Mouse (Mus musculus): ENCODE measurements around the gene Cd276. TPM values are rescaled to one million over a fixed set of nuclear protein-coding genes. Genes with fewer than 3 reads are reported as not detected.

Gene Cd276
- polyA plus RNA-seq, 1 experiment from 2014 or later = 38.4 TPM

DNA sequence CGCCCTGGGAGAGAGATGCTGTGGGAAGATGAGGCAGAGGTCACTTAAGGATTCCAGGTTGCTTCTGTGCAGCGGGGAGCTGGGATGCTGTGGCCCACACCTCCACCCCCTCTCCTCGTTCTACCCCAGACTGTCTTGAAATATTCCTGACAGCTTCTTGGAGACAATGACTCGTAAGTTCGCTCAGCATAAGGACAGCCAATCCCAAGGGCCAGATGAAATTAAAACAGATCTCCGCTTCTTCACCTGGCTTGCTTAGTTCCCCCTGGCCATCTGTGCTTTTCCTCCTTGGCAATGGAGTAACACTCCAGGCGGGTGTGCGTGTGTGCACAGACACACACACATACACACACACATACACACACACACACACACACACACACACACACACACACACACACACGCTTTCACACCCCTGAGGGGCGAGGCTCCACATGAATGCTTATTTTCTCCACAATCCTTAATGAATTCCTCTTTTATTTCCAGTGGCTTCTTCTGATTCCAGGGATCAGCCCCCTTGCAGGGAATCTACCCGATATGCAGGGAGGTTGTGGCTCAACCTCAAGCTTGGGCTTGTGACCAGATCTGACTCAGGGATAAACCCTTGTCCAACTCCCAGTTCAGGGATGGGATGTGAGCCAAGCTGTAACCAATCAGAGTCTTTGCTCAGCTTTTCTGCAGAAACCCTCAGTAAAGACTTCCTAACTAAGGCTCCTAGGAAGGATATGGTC lies 8.4 kb downstream of the Cd276 start:
- peaks cover 22% of the 10 kb centered on the region for H3K4me1 ChIP-seq
- H3K9ac ChIP-seq = no peak overlapping the region
- H3K4me3 ChIP-seq (replicated peaks) = no peak overlapping the region
- H3K27ac ChIP-seq = no peak overlapping the region
- no peak for ATAC-seq (replicated peaks; ENCODE audit: low FRiP score)
- H3K9me3 ChIP-seq (replicated peaks) = no peaks in the 10 kb centered on the region
- H3K36me3 ChIP-seq = no peaks in the 10 kb centered on the region
- H3K27me3 ChIP-seq = no peaks in the 10 kb centered on the region
- H3K4me2 ChIP-seq = no peak overlapping the region
- WGBS = 81% methylated on average over 11 of the region's 11 CpGs

DNA sequence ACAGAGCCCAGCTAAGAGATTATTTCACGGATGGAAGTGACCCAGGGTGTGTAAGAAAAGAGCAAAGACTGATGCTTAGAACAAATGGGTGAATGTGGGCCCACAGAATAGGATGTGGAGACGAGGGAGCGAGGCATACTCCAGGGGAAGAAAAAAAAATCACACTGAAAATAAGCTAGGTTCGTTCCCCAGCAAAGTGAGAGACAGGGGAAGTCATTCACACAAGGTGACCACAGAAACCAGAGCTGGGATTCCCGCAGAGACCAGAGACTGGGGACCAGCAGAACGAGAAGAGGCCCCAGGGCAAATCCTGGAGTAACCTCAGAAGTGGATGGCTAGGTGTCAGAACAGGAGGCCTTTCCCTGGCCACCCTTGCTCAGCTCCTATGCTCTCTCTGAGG lies 9.8 kb downstream of the Cd276 start:
- 72% methylated on average over 6 of the region's 6 CpGs for WGBS
- ATAC-seq (replicated peaks; ENCODE audit: low FRiP score) = no peak
- peaks cover 31% of the 10 kb centered on the region for H3K4me1 ChIP-seq
- no peak overlapping the region for H3K27ac ChIP-seq
- no peak overlapping the region for H3K9ac ChIP-seq
- no peaks in the 10 kb centered on the region for H3K9me3 ChIP-seq (replicated peaks)
- H3K4me3 ChIP-seq (replicated peaks) = no peak overlapping the region
- no peaks in the 10 kb centered on the region for H3K36me3 ChIP-seq
- H3K27me3 ChIP-seq = no peaks in the 10 kb centered on the region
- no peak overlapping the region for H3K4me2 ChIP-seq

DNA sequence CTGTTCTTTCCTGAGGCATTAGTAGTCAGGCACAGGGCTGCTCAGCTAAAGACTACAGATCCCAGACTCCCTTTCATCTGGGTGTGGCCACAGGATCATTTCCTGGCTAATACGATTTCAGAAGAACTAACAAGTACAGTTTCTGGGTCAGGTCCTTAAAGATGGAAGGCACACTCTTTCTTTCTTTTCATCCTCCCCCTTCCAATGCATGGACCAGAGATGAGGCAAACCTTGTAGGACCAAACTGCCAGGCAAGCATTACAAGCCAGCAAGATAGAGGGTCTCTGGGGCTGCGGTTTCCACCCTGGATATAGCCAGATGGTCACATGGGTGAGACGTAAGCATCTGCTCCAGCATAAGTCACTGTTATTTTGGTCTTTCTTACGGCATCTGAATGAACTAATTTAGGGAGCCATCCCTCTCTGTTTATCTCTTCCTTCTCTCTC lies 10.3 kb downstream of the Cd276 start:
- Histone ChIP-seq H3K9me3 (replicated peaks) (no peaks in the 10 kb centered on the region), H3K4me1 (peaks cover 30% of the 10 kb centered on the region), H3K36me3 (no peaks in the 10 kb centered on the region; the same call in 1 of the 2 replicates), H3K4me2 (peak overlapping the region; percentile 32), H3K27me3 (no peaks in the 10 kb centered on the region), H3K27ac (no peak overlapping the region), H3K9ac (no peak overlapping the region), H3K4me3 (replicated peaks) (no peak overlapping the region)
- WGBS = 71% methylated on average over 4 of the region's 4 CpGs
- no peak for ATAC-seq (replicated peaks; ENCODE audit: low FRiP score)

DNA sequence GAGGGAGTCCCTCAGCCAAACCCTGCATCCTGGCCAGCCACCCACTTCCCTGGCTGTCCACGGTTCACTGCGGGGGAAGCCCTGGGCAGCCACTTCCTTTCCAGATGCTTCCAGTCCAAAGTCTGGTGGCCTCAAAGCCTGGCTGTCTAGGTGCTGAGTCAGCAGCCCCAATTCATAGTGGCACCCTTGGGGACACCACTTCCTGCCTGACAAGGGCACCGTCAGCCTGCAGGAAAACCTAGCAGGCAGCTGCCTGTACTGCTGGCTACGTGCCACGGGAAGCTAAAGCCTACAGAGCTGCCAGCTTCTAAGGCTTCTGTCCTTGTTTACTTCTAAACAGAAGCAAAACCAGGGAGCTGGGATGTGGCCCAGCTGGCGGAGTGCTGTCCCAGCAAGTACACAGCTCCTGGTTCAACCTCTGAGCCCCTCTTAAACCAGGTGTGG lies 13.3 kb downstream of the Cd276 start:
- Histone ChIP-seq H3K9ac (no peak overlapping the region), H3K36me3 (peaks cover 19% of the 10 kb centered on the region), H3K27ac (peak overlapping the region; percentile 48), H3K4me1 (peaks cover 13% of the 10 kb centered on the region), H3K4me3 (replicated peaks) (no peak overlapping the region), H3K9me3 (replicated peaks) (no peaks in the 10 kb centered on the region), H3K4me2 (peak overlapping the region; percentile 5; the same call in 1 of the 2 replicates), H3K27me3 (no peaks in the 10 kb centered on the region)
- peak; percentile 64; the same call in 1 of the 2 replicates for ATAC-seq (replicated peaks; ENCODE audit: low FRiP score)
- WGBS = 46% methylated on average over 6 of the region's 6 CpGs

DNA sequence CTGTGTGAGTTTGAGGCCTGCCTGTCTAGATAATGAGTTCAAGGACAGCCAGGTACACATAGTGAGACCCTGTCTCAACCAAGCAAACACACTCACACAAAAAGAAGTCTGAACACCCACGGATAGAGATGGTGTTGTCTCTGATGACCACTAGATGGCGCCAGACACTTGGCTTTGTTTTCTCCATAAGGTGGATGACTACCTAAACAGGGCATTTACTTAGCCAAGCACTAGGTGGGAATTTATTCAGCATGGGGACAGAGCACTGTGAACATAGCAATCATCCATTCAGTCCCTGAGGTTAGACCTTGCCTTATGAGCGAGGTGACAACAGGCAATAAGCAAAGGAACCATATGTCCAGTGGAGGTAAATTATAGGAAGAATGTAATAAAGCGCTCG lies 15.4 kb downstream of the Cd276 start:
- H3K9ac ChIP-seq = no peak overlapping the region
- H3K4me2 ChIP-seq = no peak overlapping the region
- H3K4me3 ChIP-seq (replicated peaks) = no peak overlapping the region
- H3K9me3 ChIP-seq (replicated peaks) = no peaks in the 10 kb centered on the region
- peaks cover 13% of the 10 kb centered on the region for H3K4me1 ChIP-seq
- H3K27me3 ChIP-seq = no peaks in the 10 kb centered on the region
- 0 out of 2 replicates have a peak, but pooled peaks have one; percentile 22 for ATAC-seq (replicated peaks; ENCODE audit: low FRiP score)
- H3K36me3 ChIP-seq = peaks cover 25% of the 10 kb centered on the region
- no peak overlapping the region for H3K27ac ChIP-seq
- WGBS = 42% methylated on average over 5 of the region's 5 CpGs

DNA sequence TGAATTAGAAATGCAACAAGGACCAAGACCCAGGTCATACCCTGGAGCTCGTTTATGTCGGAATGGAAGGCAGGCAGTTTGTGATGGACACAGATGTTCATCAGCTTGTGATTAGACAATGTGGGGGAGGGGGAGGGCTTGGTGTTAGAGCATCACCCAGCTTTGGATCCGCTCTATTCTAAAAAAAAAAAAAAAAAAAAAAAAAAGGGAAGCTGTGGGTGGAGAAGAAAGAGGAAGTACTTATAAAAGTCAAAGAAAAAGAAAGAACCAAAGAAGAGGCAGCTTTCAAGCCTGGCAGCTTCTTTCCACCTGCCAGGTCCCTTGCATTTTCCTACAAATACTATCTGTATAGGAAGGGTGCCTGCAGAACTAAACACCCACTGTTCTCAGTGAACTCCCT lies 17.5 kb downstream of the Cd276 start:
- Histone ChIP-seq H3K9me3 (replicated peaks) (no peaks in the 10 kb centered on the region), H3K4me3 (replicated peaks) (no peak overlapping the region), H3K27me3 (no peaks in the 10 kb centered on the region), H3K9ac (no peak overlapping the region), H3K4me1 (peaks cover 13% of the 10 kb centered on the region), H3K4me2 (no peak overlapping the region), H3K27ac (no peak overlapping the region), H3K36me3 (peaks cover 38% of the 10 kb centered on the region)
- WGBS = 83% methylated on average over 3 of the region's 3 CpGs
- ATAC-seq (replicated peaks; ENCODE audit: low FRiP score) = no peak

DNA sequence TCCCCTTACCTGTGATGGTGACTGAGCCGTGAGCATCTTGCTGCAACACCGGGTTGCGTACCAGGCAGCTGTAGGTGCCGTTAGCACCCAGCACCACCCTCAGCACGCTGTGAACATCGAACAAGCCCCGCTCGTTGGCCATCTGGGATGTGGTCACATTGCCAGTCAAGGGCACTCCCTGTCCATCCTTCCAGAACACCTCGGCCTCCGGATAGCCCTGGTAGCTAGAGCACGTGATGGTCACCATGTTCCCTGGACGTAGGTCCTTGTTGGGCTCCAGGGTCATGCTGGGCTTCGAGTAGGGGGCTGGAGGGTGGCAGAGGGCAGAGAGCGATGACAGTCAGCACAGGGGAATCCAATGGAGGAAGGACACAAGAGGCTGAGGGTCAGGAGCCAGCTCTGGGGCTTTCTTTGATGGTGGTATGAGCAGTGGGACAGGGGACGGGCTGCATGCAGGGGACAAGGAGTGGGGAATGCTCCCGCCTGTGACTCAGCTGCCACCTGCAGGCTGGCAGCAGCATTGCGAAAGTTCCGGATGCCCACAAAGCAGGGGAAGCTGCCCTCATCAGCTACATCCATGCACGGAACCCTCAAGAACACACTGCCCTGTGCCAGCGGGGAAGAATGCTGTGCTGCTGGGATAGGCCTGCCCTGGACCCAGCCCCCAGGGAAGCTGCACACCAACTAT lies 19.6 kb downstream of the Cd276 start:
- 81% methylated on average over 20 of the region's 20 CpGs for WGBS
- Histone ChIP-seq H3K9ac (no peak overlapping the region), H3K27me3 (no peaks in the 10 kb centered on the region), H3K4me1 (no peaks in the 10 kb centered on the region), H3K27ac (no peak overlapping the region), H3K9me3 (replicated peaks) (no peaks in the 10 kb centered on the region), H3K36me3 (peaks cover 57% of the 10 kb centered on the region), H3K4me2 (no peak overlapping the region), H3K4me3 (replicated peaks) (no peak overlapping the region)
- 0 out of 2 replicates have a peak, but pooled peaks have one; percentile 25 for ATAC-seq (replicated peaks; ENCODE audit: low FRiP score)

DNA sequence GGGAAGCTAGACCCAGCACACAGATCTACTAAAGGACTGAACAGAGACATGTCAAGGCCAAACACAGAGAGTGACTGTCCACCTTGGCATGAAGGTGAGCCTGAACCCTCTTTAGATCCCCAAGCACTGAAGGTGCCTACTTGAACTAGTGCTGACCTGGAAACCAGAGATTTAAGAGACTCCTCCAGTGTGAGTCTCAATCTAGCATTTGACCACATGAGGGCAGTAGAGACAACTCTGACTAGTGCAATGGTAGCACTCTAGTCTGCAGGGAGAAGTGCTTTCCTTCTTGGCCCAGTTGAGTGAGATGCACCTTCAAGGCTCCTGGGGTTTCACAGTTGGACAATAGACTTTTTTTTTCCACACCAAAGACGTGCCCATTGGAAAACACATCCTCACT lies 20.5 kb downstream of the Cd276 start:
- H3K4me2 ChIP-seq = no peak overlapping the region
- H3K9me3 ChIP-seq (replicated peaks) = no peaks in the 10 kb centered on the region
- H3K27me3 ChIP-seq = no peaks in the 10 kb centered on the region
- no peak overlapping the region for H3K4me3 ChIP-seq (replicated peaks)
- H3K36me3 ChIP-seq = peaks cover 63% of the 10 kb centered on the region
- 60% methylated on average over 1 of the region's 1 CpGs for WGBS
- no peak for ATAC-seq (replicated peaks; ENCODE audit: low FRiP score)
- no peaks in the 10 kb centered on the region for H3K4me1 ChIP-seq
- no peak overlapping the region for H3K9ac ChIP-seq
- no peak overlapping the region for H3K27ac ChIP-seq

DNA sequence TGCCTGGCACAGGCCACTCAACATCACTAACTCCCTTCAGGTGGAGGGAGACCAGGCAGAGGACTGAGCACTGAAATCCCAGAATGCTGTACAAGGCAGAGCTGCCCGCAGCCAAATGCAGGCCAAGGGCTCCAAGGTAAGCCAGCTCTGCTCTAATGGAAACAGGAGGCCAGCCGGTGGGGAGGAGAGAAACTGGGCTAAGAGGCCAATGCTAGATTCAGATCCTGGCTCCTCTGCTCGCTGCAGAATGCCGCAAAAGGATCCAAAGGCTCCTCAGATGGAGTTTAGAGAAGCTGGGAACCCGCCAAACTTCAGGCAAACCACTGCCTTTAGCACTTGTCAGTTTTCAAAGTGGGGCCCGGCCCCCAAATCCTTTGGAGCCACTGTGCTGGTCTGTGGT lies 21.9 kb downstream of the Cd276 start:
- Histone ChIP-seq H3K27me3 (no peaks in the 10 kb centered on the region), H3K9me3 (replicated peaks) (no peaks in the 10 kb centered on the region), H3K4me3 (replicated peaks) (no peak overlapping the region), H3K27ac (no peak overlapping the region), H3K4me1 (no peaks in the 10 kb centered on the region; the same call in 1 of the 2 replicates), H3K36me3 (peaks cover 64% of the 10 kb centered on the region), H3K4me2 (no peak overlapping the region), H3K9ac (no peak overlapping the region)
- no peak for ATAC-seq (replicated peaks; ENCODE audit: low FRiP score)
- WGBS = 94% methylated on average over 6 of the region's 6 CpGs

DNA sequence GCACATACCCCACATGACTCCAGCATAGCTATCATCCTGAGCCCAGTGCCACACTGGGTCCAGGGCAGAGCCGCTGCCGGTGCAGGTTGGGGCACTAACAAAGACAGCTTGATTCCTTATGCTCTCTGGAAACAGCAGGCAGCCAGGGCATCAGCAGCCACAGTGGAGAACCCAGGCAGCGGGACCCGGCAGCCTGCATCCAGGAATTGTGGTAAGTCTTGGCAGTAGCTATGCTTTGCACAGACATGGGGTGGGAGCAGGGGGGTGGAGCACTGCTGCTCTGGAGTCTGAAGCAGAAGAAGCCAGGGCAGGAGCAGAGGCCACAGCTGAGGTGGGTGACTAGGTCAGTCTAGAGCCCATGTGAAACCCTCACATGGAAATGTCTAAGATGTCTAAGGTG lies 23.0 kb downstream of the Cd276 start:
- Histone ChIP-seq H3K9ac (no peak overlapping the region), H3K4me2 (no peak overlapping the region), H3K27me3 (no peaks in the 10 kb centered on the region), H3K4me1 (peaks cover 6% of the 10 kb centered on the region; the same call in 1 of the 2 replicates), H3K4me3 (replicated peaks) (no peak overlapping the region), H3K9me3 (replicated peaks) (no peaks in the 10 kb centered on the region), H3K27ac (no peak overlapping the region), H3K36me3 (peaks cover 56% of the 10 kb centered on the region)
- WGBS = 95% methylated on average over 4 of the region's 4 CpGs
- no peak for ATAC-seq (replicated peaks; ENCODE audit: low FRiP score)

DNA sequence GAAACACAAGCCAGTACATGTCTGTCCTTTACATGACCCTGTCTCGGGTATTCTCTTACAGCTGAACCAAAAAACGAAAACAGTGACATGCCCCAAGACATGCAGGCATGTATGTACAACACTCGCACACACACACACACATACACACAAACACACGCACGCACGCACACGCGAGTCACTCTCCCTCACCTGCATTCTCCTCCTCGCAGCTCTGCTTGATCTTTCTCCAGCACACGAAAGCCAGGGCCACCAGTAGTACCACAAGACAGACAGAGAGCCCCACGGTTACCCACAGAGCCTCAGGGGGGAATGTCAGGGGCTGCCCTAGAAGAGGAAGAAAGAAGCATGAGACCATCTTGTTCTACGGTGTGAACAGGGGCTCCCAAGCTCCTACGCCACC lies 24.8 kb downstream of the Cd276 start:
- peaks cover 66% of the 10 kb centered on the region for H3K36me3 ChIP-seq
- H3K9me3 ChIP-seq (replicated peaks) = no peaks in the 10 kb centered on the region
- H3K9ac ChIP-seq = no peak overlapping the region
- H3K4me1 ChIP-seq = peaks cover 6% of the 10 kb centered on the region; the same call in 1 of the 2 replicates
- no peak overlapping the region for H3K27ac ChIP-seq
- no peak overlapping the region for H3K4me3 ChIP-seq (replicated peaks)
- ATAC-seq (replicated peaks; ENCODE audit: low FRiP score) = no peak
- 90% methylated on average over 13 of the region's 13 CpGs for WGBS
- no peak overlapping the region for H3K4me2 ChIP-seq
- H3K27me3 ChIP-seq = no peaks in the 10 kb centered on the region

DNA sequence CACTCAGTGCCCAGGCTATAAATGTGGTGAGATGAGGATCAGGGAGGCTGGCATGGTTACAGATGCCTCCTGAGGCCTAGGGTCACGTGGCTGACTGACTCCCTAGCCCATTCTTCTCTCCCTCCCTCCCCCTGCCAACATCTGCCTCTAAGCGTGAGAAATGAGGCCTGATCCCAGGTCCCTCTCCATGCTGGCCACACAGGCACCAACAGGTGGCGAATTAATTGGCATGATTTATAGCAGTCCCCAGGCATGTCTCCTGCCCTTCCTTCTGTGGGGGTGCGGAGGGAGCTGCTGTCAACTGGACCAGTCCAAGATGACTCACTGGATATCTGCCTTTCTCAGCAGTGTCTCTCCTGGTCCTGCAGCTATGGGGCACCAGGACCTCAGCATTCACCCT lies 27.4 kb downstream of the Cd276 start:
- Histone ChIP-seq H3K36me3 (peaks cover 58% of the 10 kb centered on the region), H3K27ac (no peak overlapping the region), H3K4me2 (no peak overlapping the region), H3K9ac (no peak overlapping the region), H3K4me1 (peaks cover 6% of the 10 kb centered on the region; the same call in 1 of the 2 replicates), H3K4me3 (replicated peaks) (no peak overlapping the region), H3K27me3 (no peaks in the 10 kb centered on the region), H3K9me3 (replicated peaks) (no peaks in the 10 kb centered on the region)
- 42% methylated on average over 4 of the region's 4 CpGs for WGBS
- ATAC-seq (replicated peaks; ENCODE audit: low FRiP score) = peak; percentile 70

Data from kidney, embryonic 15.5 days (tissue).